Mouse (Mus musculus) liver, embryonic 16.5 days (tissue): ENCODE measurements around the gene Robo4. TPM values are rescaled to one million over a fixed set of nuclear protein-coding genes. Genes with fewer than 3 reads are reported as not detected.

Experiments
- ATAC-seq: fragments of 200-750 bp; cut with Nextera tagmentation; 2 replicates; pipeline ENCODE4 v1.8.0; 2017; ENCODE audit warnings: low read depth, mild to moderate bottlenecking, moderate number of reproducible peaks, moderate library complexity
- H3K27ac ChIP-seq: fragments of 300-500 bp; sonication (generic); 2 replicates; pipeline ENCODE4 v1.5.1; 2014; ENCODE audit warnings: mild to moderate bottlenecking, low read length
- H3K27me3 ChIP-seq: fragments of 300-500 bp; sonication (generic); 2 replicates; pipeline ENCODE4 v1.6.1; 2014; ENCODE audit warnings: low read depth, low read length, mixed read lengths; ENCODE audit not compliant: control insufficient read depth, insufficient read depth
- H3K36me3 ChIP-seq: fragments of 300-500 bp; sonication (generic); 2 replicates; pipeline ENCODE4 v1.6.1; 2014; ENCODE audit warnings: mild to moderate bottlenecking; ENCODE audit not compliant: control insufficient read depth, insufficient read depth
- H3K4me1 ChIP-seq: fragments of 300-500 bp; sonication (generic); 2 replicates; pipeline ENCODE4 v1.6.1; 2014; ENCODE audit warnings: low read depth, low read length, mixed read lengths; ENCODE audit not compliant: control insufficient read depth
- H3K4me2 ChIP-seq: fragments of 300-500 bp; sonication (generic); 2 replicates; pipeline ENCODE4 v1.6.1; 2014; ENCODE audit warnings: low read depth, low read length, mixed read lengths
- H3K4me3 ChIP-seq: fragments of 300-500 bp; sonication (generic); 2 replicates; pipeline ENCODE4 v1.5.1; 2014; ENCODE audit warnings: low read depth, mild to moderate bottlenecking, low read length
- H3K9ac ChIP-seq: fragments of 300-500 bp; sonication (generic); 2 replicates; pipeline ENCODE4 v1.6.1; 2014; ENCODE audit warnings: low read depth, low read length
- H3K9me3 ChIP-seq: fragments of 300-500 bp; sonication (generic); replicated peaks from 2 replicates; pipeline ENCODE4 v1.6.1; 2016; ENCODE audit warnings: low read length; ENCODE audit not compliant: control insufficient read depth
- WGBS: fragments of 180-500 bp; shearing (Covaris S2); extraction: QIAGEN DNeasy Blood & Tissue Kit; methylation state at CpG from one replicate; pipeline ENCODE4 v1.1.7; 2014; ENCODE audit not compliant: insufficient replicate concordance; 5-methylcytosine and 5-hydroxymethylcytosine counted together
- polyA plus RNA-seq: library from polyadenylated mRNA; unstranded; fragments of >200 nt; fragmentation: Nextera tagmentation; extraction: Ambion mirVana; gene quantifications from 2 replicates; pipeline ENCODE4 v1.2.1, GENCODE M21; 2015

Gene Robo4
- polyA plus RNA-seq, 1 experiment from 2014 or later, result 3.0 TPM

- WGBS, result 71% methylated on average over 17 of the region's 17 CpGs
- Histone ChIP-seq H3K4me3 (no peak within 1 kb of the TSS), H3K9me3 (no peaks in the 10 kb centered on the region), H3K9ac (no peak within 1 kb of the TSS), H3K27ac (no peak within 1 kb of the TSS), H3K4me1 (no peaks in the 10 kb centered on the region), H3K4me2 (no peak within 1 kb of the TSS), H3K27me3 (no peaks in the 10 kb centered on the region), H3K36me3 (no peaks in the 10 kb centered on the region)
- no peak for ATAC-seq
Observed at GRCm38 (mm10) chr9:37367301-37368080, 34.2 kb upstream of the Robo4 start, which contains the start of gene Hepacam. Gene Hepacam (plus strand): TSS chr9:37367351.

GRCm38 (mm10) chr9:37368081-37368830 is 33.4 kb upstream of the Robo4 start:
- Histone ChIP-seq H3K9ac (no peak overlapping the region), H3K36me3 (no peaks in the 10 kb centered on the region), H3K4me1 (no peaks in the 10 kb centered on the region), H3K27me3 (no peaks in the 10 kb centered on the region), H3K27ac (no peak overlapping the region), H3K4me2 (no peak overlapping the region), H3K9me3 (no peaks in the 10 kb centered on the region), H3K4me3 (no peak overlapping the region)
- no peak for ATAC-seq
- WGBS, result 66% methylated on average over 11 of the region's 11 CpGs

GRCm38 (mm10) chr9:37368860-37369259 is 32.8 kb upstream of the Robo4 start:
- Histone ChIP-seq H3K27me3 (no peaks in the 10 kb centered on the region), H3K27ac (no peak overlapping the region), H3K9ac (no peak overlapping the region), H3K4me2 (no peak overlapping the region), H3K36me3 (no peaks in the 10 kb centered on the region), H3K4me1 (no peaks in the 10 kb centered on the region), H3K9me3 (no peaks in the 10 kb centered on the region), H3K4me3 (no peak overlapping the region)
- ATAC-seq, result no peak
- 59% methylated on average over 8 of the region's 8 CpGs for WGBS

DNA sequence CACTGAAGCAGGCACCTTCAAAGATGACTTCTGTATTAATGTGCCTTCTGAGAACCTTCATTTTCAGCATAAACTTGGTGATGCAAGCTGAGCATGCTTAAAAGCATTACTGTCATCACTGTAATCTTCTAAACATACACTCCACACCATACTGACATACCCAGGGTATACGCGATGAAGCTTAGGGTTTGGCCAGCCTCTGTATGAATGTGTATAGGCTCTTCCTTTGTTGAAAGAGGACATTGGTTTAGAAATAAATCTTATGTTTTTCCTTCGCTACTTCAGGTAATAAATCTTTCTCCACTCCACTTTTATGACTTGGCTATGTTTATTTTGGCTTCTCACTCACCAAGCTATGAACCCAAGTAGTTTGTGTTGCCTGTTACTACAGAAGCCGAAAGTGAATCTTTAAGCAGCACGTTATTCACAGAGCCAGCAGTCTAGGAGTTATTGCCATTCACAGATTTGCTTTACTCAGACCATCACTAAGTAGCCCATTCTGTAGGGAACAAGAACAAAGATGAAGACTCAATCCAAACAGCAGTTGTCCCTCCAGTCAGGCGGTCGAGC is 30.4 kb upstream of the Robo4 start:
- no peaks in the 10 kb centered on the region for H3K27me3 ChIP-seq
- no peak overlapping the region for H3K9ac ChIP-seq
- no peak overlapping the region for H3K4me3 ChIP-seq
- 74% methylated on average over 7 of the region's 7 CpGs for WGBS
- no peak overlapping the region for H3K27ac ChIP-seq
- H3K4me2 ChIP-seq, result no peak overlapping the region
- no peaks in the 10 kb centered on the region for H3K36me3 ChIP-seq
- no peak for ATAC-seq
- H3K9me3 ChIP-seq, result no peaks in the 10 kb centered on the region
- H3K4me1 ChIP-seq, result no peaks in the 10 kb centered on the region

DNA sequence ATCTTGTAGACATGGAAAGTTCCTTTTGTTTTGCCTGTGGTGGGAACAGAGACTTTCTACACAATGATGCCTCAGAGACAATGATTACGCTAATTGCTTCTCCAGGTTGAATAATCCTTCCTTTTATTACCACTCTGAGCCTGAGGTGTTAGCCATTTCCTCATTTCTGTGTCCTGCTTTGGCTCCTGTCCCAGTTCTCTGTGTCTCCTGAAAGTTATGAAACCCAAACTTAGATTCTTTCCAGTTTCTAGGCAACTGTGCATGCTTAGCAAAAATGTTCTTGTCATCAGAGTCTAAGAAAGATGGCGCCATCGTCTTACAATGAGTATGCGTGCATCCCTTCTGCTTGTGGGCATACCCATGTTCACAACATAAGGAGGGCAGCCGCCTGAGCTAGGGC is 26.0 kb upstream of the Robo4 start:
- H3K27me3 ChIP-seq, result no peaks in the 10 kb centered on the region
- no peak overlapping the region for H3K4me2 ChIP-seq
- 67% methylated on average over 5 of the region's 5 CpGs for WGBS
- H3K36me3 ChIP-seq, result no peaks in the 10 kb centered on the region
- H3K27ac ChIP-seq, result no peak overlapping the region
- H3K9ac ChIP-seq, result no peak overlapping the region
- no peak for ATAC-seq
- H3K9me3 ChIP-seq, result no peaks in the 10 kb centered on the region
- no peak overlapping the region for H3K4me3 ChIP-seq
- H3K4me1 ChIP-seq, result no peaks in the 10 kb centered on the region

DNA sequence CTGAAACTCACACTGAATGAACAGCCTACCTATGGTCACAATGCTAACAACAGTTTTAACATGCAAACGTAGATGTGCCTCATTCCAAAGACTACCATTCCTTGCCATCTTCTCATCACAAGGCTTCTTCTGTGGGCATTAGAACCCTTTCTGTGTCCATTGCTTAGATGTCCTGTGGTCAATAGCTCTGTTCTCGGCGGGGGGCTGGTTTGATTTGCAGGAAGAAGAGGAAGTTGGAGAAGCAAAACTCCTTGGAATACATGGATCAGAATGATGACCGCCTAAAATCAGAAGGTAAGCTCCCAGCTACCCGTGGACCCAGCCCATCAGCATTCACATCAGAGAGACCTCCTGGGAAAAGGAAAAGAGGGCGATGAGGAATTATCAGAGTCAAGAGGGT is 18.5 kb upstream of the Robo4 start:
- 58% methylated on average over 6 of the region's 6 CpGs for WGBS
- Histone ChIP-seq H3K27ac (no peak overlapping the region), H3K9ac (no peak overlapping the region), H3K36me3 (no peaks in the 10 kb centered on the region), H3K9me3 (no peaks in the 10 kb centered on the region), H3K4me3 (no peak overlapping the region), H3K4me2 (no peak overlapping the region), H3K27me3 (peaks cover 15% of the 10 kb centered on the region), H3K4me1 (no peaks in the 10 kb centered on the region)
- ATAC-seq, result no peak

DNA sequence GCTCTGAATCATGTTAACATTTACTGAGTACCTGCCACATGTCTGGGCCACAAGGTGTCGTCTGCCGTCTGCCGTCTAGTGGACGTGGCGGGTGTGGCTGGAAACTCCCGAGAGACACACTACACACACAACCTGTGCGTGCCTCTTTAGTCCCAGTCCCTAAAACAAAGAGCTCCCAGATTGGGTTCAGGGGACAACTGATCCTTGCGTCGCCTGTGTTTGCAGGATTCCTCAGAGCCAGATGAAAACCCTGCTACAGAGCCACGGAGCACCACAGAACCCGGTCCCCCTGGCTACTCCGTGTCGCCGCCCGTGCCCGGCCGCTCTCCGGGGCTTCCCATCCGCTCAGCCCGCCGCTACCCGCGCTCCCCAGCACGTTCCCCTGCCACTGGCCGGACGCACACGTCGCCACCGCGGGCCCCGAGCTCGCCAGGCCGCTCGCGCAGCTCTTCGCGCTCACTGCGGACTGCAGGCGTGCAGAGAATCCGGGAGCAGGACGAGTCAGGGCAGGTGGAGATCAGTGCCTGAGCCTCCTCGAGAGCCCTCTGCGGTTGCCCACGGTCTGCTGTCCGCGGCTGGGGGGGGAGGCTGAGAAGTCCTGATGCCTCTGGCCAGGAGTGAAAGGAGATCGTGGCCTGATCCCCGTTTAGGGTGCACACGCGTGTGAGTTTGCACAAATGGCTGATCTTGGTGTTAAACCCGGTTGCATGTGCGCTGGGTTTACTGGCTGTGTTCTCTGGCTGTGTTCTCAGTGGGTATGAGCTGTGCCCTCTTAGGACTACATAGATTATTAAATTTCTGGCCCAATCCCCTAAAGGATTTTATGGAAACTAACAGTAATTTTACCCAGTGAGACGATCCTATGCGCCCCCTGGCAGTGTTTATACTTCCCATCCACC is 17.2 kb upstream of the Robo4 start:
- peak overlapping the region; percentile 42 for H3K4me2 ChIP-seq
- H3K27ac ChIP-seq, result no peak overlapping the region
- 0 out of 2 replicates have a peak overlapping the region, but pooled peaks have one; percentile 18 for H3K9ac ChIP-seq
- no peaks in the 10 kb centered on the region for H3K36me3 ChIP-seq
- no peaks in the 10 kb centered on the region for H3K4me1 ChIP-seq
- WGBS, result 5% methylated on average over 54 of the region's 54 CpGs
- H3K27me3 ChIP-seq, result peaks cover 15% of the 10 kb centered on the region
- ATAC-seq, result peak; percentile 71
- H3K4me3 ChIP-seq, result peak overlapping the region; percentile 43
- H3K9me3 ChIP-seq, result no peaks in the 10 kb centered on the region

DNA sequence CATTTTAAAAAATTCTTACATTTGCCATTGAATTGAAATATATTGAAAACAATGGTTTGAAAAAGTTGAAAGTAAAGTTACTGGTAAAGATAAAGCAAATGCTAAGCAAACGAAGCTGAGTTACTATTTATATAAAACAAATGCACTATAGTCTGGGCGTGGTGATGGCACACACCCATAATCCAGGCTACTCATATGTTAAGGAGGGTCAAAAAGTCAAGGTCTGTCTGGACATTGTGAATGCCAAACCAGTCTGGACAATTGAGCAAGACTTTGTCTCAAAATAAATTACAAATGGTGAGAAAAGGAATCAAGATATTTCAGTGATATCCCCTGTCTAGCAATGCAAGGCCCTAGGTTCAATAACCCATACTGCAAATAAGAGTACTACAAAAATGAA is 10.8 kb upstream of the Robo4 start:
- no peak for ATAC-seq
- Histone ChIP-seq H3K4me3 (no peak overlapping the region), H3K4me1 (no peaks in the 10 kb centered on the region), H3K36me3 (no peaks in the 10 kb centered on the region), H3K27ac (no peak overlapping the region), H3K9ac (no peak overlapping the region), H3K9me3 (no peaks in the 10 kb centered on the region), H3K27me3 (peaks cover 2% of the 10 kb centered on the region), H3K4me2 (no peak overlapping the region)
- WGBS, result 44% methylated on average over 2 of the region's 2 CpGs
